Mouse (Mus musculus) mesoderm, embryonic 11.5 days (tissue): ENCODE measurements at regions not wholly inside any gene's neighbourhood (a gene's known extent, or its start where the extent isn't known, plus 50 kb on each side); places are given as distances from the start of the nearest gene placed in this dataset.

Experiments
- DNase-seq: peaks from one replicate; pipeline ENCODE4 v3.0.0-alpha.2; 2012; ENCODE audit warnings: low read depth, low spot score

- DNase-seq, result no peak
Observed at GRCm38 (mm10) chr4:142658156-142658555, 419.0 kb upstream of the Kazn start.

GRCm38 (mm10) chr4:142641069-142641468 lies 401.9 kb upstream of the Kazn start:
- no peak for DNase-seq

GRCm38 (mm10) chr4:142639340-142639733 lies 400.1 kb upstream of the Kazn start:
- DNase-seq, result no peak

DNA sequence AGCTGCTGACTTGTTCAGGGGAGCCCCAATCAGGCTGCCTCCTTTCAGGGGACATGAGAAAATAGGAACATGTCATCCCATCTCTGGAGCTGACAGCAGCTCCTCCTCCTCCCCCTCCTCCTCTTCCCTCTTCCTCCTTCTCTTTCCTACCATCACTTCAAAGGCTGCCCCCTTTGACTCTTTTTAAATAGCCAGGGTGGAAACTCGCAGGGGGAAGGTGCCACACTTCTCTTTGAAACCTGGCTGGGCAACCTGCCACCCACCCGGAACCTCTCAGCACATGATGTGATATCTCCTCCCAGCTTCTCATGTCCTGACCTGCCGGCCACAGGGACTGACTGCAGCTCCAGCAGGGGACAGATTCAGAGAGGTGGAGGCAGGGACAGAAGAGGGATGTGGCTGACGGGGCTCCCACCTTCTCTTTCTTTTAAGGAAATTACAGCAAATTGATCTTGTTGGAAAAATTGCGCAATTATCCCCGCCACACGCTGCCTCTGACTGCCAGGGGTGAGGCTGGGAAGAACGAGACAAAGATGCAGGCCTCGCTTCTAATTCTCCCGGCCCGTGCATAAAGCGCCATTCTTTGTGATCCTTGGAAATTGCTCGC lies 399.6 kb upstream of the Kazn start:
- no peak for DNase-seq

- no peak for DNase-seq
Observed at GRCm38 (mm10) chr4:142638057-142638456, 398.9 kb upstream of the Kazn start.

DNA sequence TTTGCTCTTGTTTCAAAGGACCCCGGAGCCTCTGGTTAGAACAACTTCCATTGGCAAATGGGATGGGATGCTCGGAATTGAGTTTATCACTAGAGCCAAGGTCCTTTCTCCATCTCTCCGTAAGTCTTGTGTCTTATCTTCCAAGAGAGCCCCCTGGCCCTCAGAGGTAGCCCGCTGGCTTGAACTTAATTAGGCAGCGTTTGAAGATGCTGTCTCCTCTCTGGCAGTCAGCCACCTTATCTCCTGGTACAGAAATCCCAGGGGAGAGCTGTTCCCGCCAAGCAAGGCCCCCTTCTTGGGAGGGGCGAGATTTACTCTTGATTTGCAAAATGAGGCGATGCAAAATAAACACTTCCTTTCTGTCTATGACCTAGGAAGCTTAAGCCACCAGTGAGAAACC lies 395.2 kb upstream of the Kazn start:
- DNase-seq, result no peak

- DNase-seq, result no peak
Observed at GRCm38 (mm10) chr4:142633667-142634350, 394.6 kb upstream of the Kazn start.

GRCm38 (mm10) chr4:142626503-142627194 lies 387.4 kb upstream of the Kazn start:
- peak; percentile 31 for DNase-seq

GRCm38 (mm10) chr4:142625456-142625855 lies 386.3 kb upstream of the Kazn start:
- DNase-seq, result no peak

DNA sequence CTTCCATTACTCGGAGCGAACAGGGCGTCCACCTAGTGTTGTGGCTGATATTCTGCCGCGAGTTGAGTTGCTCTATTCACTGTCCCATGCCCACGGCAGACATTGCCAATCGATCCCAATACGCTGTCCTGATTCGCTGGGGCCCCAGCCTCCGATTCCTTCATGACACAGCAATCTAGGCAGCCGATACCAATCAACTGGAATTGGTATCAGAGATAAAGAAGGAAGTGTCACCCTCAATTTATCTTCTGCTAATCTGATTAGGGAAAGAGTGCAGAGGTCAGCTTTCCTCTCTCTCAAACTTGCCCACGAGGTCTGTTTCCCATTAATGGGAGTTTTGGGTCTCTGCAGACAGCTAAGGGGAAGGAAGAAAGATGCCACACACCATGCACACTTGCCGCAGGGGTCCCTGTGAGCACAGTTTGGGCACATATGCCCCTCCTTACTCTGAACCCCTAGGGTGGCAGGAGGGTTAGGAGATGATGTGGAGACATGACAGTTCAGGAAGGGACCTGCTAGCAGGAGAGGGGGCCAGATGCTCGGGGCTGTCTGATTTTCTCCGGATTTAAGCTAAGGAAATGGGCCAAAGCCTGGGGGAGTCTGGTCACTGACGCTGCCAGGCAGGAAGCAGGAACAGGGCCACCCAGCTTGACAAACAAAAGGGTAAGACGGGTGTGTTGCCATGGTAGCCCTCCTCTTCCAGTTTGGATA lies 383.1 kb upstream of the Kazn start:
- peak; percentile 30 for DNase-seq

- no peak for DNase-seq
Observed at GRCm38 (mm10) chr4:142619396-142619795, 380.2 kb upstream of the Kazn start.

DNA sequence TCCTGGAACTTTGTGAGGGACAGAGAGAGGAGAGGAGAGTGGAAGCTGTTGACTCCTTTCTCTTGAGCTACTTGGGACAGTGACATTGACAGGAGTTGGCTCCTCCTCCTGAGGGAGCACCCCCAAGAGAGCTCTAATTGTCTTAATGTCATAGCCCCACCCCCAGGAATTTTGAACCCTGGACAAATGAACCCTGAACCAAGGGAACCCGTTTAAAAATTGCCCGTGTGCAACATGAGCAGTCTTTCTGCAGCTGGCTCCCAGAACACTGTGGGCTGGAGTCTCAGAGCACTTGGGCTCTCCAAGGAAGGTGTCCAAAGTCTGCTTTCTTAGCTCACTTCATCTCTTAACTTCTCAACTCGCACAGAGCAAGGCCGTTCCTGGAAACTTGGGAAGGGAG lies 379.6 kb upstream of the Kazn start:
- no peak for DNase-seq

GRCm38 (mm10) chr4:142617676-142618075 lies 378.5 kb upstream of the Kazn start:
- no peak for DNase-seq

DNA sequence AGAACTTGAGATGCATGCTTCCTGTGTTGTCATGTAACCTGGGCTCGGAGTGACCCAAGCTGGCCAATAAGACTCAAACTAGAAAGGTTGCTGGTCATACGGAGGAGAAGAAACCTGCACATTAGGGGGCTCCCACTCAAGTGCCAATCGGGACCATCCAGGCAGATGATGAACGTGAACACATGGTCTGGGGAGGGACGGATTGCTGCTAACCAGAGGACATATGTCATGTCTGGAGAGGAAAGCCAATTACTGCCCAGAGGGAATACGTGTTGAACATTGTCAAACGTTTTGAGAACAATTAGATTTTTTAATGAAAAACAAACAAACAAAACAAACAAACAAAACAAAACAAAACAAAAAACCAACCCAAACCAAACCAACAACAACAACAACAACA lies 377.7 kb upstream of the Kazn start:
- DNase-seq, result no peak

- DNase-seq, result no peak
Observed at GRCm38 (mm10) chr4:142605098-142605497, 365.9 kb upstream of the Kazn start.

GRCm38 (mm10) chr4:142597214-142597613 lies 358.0 kb upstream of the Kazn start:
- no peak for DNase-seq

DNA sequence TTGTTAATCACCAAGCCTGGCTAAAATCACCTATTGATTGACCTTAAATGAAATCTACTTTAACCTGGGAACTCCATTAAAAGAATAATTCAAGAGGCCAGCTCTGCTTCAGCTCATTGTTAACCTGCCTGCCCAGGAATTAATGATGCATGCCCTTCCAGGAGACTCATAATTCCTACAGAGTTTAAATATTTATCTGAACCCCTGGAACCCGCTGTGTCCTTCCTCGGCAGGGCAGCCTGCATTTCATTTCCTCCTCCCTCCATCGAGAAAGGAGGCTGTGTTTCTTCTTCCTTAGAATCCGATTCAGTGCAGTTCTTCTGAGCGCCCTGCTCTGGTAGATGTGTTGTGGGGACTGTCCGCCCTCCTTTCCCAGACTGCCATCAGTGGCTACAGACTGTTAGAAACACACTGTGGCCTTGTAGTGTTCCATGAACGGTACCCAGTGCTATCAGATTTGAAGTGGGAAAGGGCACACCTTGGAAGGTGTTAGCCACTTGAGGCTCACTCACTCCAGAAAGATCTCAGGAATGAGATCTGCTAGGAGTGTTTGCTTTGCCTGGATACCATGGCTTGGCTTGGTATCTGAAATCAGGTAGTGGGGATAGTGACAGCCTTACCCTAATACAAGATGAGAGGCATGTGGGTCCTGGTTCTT lies 350.0 kb upstream of the Kazn start:
- peak; percentile 24 for DNase-seq

DNA sequence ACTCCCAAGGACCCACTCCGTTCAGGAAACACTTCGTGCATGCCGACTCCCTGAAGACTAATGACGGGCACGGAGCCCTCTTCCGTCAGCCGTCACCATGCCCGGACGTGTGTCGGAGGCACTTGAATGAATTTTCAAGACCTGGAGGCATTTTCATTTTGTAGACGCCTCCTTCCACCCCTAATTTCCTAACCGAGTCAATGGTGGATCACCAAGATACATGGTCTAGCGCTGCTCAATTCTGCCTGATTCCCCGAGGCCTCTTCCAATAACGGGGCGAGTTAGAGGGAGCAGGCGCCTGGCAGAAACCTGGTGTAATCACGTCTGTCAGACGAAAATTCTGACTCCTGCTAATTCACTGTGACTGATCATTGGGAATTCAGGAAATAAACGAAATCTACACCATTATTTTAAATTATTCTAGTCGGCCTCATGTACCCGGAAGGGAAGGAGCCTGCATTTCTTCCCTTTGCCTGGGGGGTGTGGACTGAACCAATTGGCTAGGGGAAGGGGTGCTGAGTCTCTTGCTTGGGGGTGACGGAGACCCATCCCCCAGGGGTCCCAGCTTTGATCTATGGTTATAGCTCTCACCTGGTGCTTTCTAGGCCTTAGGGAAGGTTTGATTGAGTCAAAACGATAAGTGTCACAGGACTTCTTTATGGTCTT lies 349.4 kb upstream of the Kazn start:
- DNase-seq, result peak; percentile 54

GRCm38 (mm10) chr4:142587345-142588035 lies 348.3 kb upstream of the Kazn start:
- no peak for DNase-seq

DNA sequence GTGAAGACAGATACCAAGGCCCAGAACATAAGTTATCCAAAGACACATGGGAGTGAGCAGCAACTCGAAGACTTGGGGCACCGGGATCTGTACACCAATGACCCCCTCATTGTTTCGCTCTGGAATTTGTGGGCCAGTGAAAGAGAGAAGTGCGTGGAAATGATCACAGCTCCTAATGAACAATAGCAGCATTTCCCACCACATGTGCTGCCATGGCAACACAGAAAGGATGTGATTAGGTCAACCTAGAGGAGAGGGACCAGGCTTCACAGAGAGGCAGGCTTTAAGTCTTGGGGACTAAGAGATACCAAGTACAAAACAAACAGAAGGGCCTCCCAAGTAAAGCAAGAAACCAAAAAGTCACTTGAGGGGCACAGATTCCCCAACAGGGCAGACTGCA lies 339.3 kb upstream of the Kazn start:
- DNase-seq, result peak; percentile 17

DNA sequence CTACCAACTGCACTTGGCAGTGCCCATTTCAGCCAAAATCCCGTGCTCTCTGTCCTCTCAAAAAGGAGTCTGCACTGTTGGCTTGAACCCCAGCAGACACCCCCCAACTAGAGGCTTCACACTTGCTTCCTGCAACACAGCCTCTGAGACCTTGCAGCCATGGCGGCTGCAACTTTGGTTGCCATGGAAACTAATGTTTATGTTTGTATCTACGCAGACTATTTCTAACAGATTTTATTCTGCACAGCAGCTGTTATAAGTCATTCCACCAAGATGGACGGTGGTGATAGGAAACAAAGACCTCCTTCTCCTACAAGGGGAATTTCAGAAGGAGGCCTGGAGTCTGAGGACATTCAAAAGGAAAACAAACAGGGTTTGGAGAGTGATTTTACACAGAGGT lies 338.3 kb upstream of the Kazn start:
- DNase-seq, result peak; percentile 62
